Comparison of ENCODE assay signal across 8 mouse cellular contexts in the genomic region with DNA sequence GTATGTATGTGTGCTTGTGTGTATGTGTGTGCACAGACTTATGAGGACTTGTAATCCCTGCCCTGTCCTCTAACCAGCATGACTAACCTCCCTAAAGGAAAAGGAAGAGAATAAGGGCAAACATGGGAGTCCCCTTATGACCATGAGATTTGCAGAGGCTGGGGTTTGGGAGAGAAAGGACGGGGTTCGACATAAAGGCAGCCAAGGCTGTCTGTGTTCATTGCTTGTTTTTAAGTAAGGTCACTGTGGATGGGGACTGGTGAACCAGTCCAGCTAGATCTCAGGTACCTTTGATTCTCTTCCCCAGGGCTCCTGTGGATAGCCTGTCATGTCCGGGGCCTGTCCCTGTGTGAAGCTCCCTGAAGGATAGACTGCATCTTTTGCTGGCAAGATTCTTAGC. TPM values are rescaled to one million over a fixed set of nuclear protein-coding genes. Genes with fewer than 3 reads are reported as not detected.
DNase-seq lines count a peak whose midpoint lies in the region; ATAC-seq and TF ChIP-seq lines count a peak whose summit lies in the region.

No protein-coding gene starts in this region.

- TF ChIP-seq EP300 in ES-Bruce4 (IDR thresholded peaks at IDR 0.05; ENCODE audit: insufficient read depth, low read depth, low read length), result no peak

- H3K36me3 ChIP-seq in ES-Bruce4 (ENCODE audit: control insufficient read depth, insufficient read depth, low read length, poor library complexity, severe bottlenecking), result no peaks in the 10 kb centered on the region
- no peaks in the 10 kb centered on the region for H3K36me3 ChIP-seq in forebrain, embryonic 16.5 days (ENCODE audit: control insufficient read depth, insufficient read depth)
- no peaks in the 10 kb centered on the region for H3K36me3 ChIP-seq in midbrain, embryonic 11.5 days (ENCODE audit: control insufficient read depth, insufficient read depth, low read length)

- 0 out of 2 replicates have a peak overlapping the region, but pooled peaks have one; percentile 13 for H3K9ac ChIP-seq in ES-Bruce4 (ENCODE audit: low read depth, poor library complexity, severe bottlenecking)
- peak overlapping the region; percentile 47 for H3K9ac ChIP-seq in forebrain, embryonic 16.5 days (replicated peaks; ENCODE audit: low read depth, low read length)
- H3K9ac ChIP-seq in midbrain, embryonic 11.5 days (ENCODE audit: low read length), result peak overlapping the region; percentile 2; the same call in 1 of the 2 replicates

- H3K27ac ChIP-seq in ES-Bruce4 (ENCODE audit: insufficient read depth, low read length), result peak overlapping the region; percentile 91
- H3K27ac ChIP-seq in forebrain, embryonic 16.5 days (ENCODE audit: low read length), result peak overlapping the region; percentile 95
- H3K27ac ChIP-seq in midbrain, embryonic 11.5 days (ENCODE audit: low read depth, low read length), result peak overlapping the region; percentile 64

- H3K4me2 ChIP-seq in forebrain, embryonic 16.5 days (ENCODE audit: low read length), result peak overlapping the region; percentile 33
- H3K4me2 ChIP-seq in midbrain, embryonic 11.5 days, result peak overlapping the region; percentile 32

- no peaks in the 10 kb centered on the region for H3K27me3 ChIP-seq in ES-Bruce4 (ENCODE audit: control insufficient read depth, insufficient read depth, low read length, poor library complexity, severe bottlenecking)
- H3K27me3 ChIP-seq in forebrain, embryonic 16.5 days (replicated peaks; ENCODE audit: control insufficient read depth, insufficient read depth, low read length), result no peaks in the 10 kb centered on the region
- H3K27me3 ChIP-seq in midbrain, embryonic 11.5 days (ENCODE audit: control insufficient read depth, insufficient read depth, low read length), result no peaks in the 10 kb centered on the region

- intact Hi-C loops in gastrocnemius, postnatal 14 days (cut with DNase I; ENCODE audit: low total_unique reads), result no loop called here

- no peak for TF ChIP-seq POLR2A in ES-Bruce4 (IDR thresholded peaks at IDR 0.05; ENCODE audit: insufficient read depth, low read length)

- TF ChIP-seq CTCF in ES-Bruce4 (IDR thresholded peaks at IDR 0.05; ENCODE audit: low read depth, low read length), result no peak

- DNase-seq in frontal cortex, postnatal 14 days (ENCODE audit: low spot score in 2 of 2), result no peak
- no peak for DNase-seq in midbrain, embryonic 11.5 days (ENCODE audit: low spot score, missing footprints)
- no peak for DNase-seq in gastrocnemius, postnatal 14 days
- no peak for DNase-seq in gastrocnemius, postnatal 25 days

- H3K4me1 ChIP-seq in ES-Bruce4 (ENCODE audit: control insufficient read depth, insufficient read depth, low read length), result peaks cover 6% of the 10 kb centered on the region
- H3K4me1 ChIP-seq in forebrain, embryonic 16.5 days (replicated peaks; ENCODE audit: control insufficient read depth, insufficient read depth, low read length), result peaks cover 44% of the 10 kb centered on the region
- peaks cover 43% of the 10 kb centered on the region for H3K4me1 ChIP-seq in midbrain, embryonic 11.5 days (ENCODE audit: control insufficient read depth, insufficient read depth, low read length)

- H3K9me3 ChIP-seq in ES-Bruce4 (replicated peaks; ENCODE audit: control insufficient read depth, insufficient read depth, low read length, poor library complexity, severe bottlenecking), result no peaks in the 10 kb centered on the region
- no peaks in the 10 kb centered on the region for H3K9me3 ChIP-seq in forebrain, embryonic 16.5 days (ENCODE audit: control insufficient read depth, low read length)
- no peaks in the 10 kb centered on the region for H3K9me3 ChIP-seq in midbrain, embryonic 11.5 days (ENCODE audit: control insufficient read depth, low read length)

- no peak overlapping the region for H3K4me3 ChIP-seq in ES-Bruce4 (ENCODE audit: low read depth, low read length)
- no peak overlapping the region for H3K4me3 ChIP-seq in forebrain, embryonic 16.5 days (replicated peaks; ENCODE audit: low read length)
- H3K4me3 ChIP-seq in midbrain, embryonic 11.5 days (ENCODE audit: low read depth, low read length), result no peak overlapping the region

- 15% methylated on average over 3 of the region's 3 CpGs for WGBS in forebrain, embryonic 16.5 days
- 25% methylated on average over 3 of the region's 3 CpGs for WGBS in midbrain, embryonic 11.5 days

- peak; percentile 8; the same call in 1 of the 2 replicates for ATAC-seq in frontal cortex, adult (ENCODE audit: low TSS enrichment)
- no peak for ATAC-seq in forebrain, embryonic 16.5 days
- no peak; the same call in 1 of the 2 replicates for ATAC-seq in midbrain, embryonic 11.5 days (ENCODE audit: low FRiP score)
- no peak for ATAC-seq in activated CD4-positive, CD25-positive, alpha-beta regulatory T cell, adult 4 months

RNA-seq across cellular contexts. Expression of a gene that starts 55.6 kb away (rescaled TPM):
- polyA plus RNA-seq in ES-Bruce4 (2011; ENCODE audit: insufficient read depth, insufficient read length, low read depth, missing spikeins), result 37.6 and 39.6 TPM in 2 replicates
- 10.1 and 10.7 TPM in 2 replicates for polyA plus RNA-seq in forebrain, embryonic 16.5 days (2015; fragmentation: Nextera tagmentation; extraction: Ambion mirVana)
- polyA plus RNA-seq in midbrain, embryonic 11.5 days (2014; fragmentation: Nextera tagmentation; extraction: Ambion mirVana), result 4.4 and 4.5 TPM in 2 replicates
- polyA plus RNA-seq in activated CD4-positive, CD25-positive, alpha-beta regulatory T cell, adult 4 months (2017; shearing (Covaris generic)), result 10 to 100 TPM; 17.8 to 22.2 TPM
- total RNA-seq in gastrocnemius, postnatal 14 days (2021), result 10 to 100 TPM; 38.7 to 45.5 TPM
- 10 to 100 TPM; 19.0 to 35.9 TPM for total RNA-seq in gastrocnemius, postnatal 25 days (2021)
